Mouse (Mus musculus): ENCODE measurements around the gene Gm20075. TPM values are rescaled to one million over a fixed set of nuclear protein-coding genes. Genes with fewer than 3 reads are reported as not detected.

Gene Gm20075
- total RNA-seq, 1 experiment = 13.2 TPM

DNA sequence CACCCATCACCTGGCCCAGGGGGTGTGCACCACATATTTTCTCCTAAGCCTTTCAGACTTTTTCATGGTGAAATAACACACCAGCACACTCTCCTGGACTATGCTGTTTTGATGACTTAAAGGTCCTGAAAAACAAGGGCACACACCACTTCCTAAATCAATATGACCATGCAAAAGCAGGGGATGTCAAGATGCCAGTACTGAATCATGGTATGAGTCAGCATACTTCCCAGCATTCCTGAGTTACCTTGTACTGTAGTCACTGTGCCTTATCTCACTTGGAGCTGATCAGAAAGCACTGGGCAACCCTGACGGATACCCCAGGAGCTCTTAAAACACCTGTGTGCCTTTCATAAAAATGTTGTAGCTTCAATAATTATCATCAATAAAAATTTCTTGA, 41.6 kb downstream of the Gm20075 start:
- no peak overlapping the region for H3K27ac ChIP-seq (ENCODE audit: insufficient read depth, low read depth, low read length, poor library complexity, severe bottlenecking)
- no peaks in the 10 kb centered on the region for H3K9me3 ChIP-seq (ENCODE audit: control insufficient read depth, insufficient read depth, low read depth, low read length)
- no peak overlapping the region for H3K9ac ChIP-seq (ENCODE audit: insufficient read depth, low read depth, low read length, poor library complexity, severe bottlenecking)
- in situ Hi-C loops (cut with MboI; ENCODE audit: low sequenced_read_pairs in 2 of 2, unreplicated experiment in 2 of 2) = no loop called here
- no peak overlapping the region for H3K4me3 ChIP-seq (ENCODE audit: insufficient read depth in 1 of 2, low read depth in 1 of 2, low read length in 2 of 2, poor library complexity in 1 of 2, severe bottlenecking in 1 of 2)
- TF ChIP-seq CHD2 (IDR thresholded peaks at IDR 0.05; ENCODE audit: low read depth, low read length) = no peak
- TF ChIP-seq MAFK (IDR thresholded peaks at IDR 0.05; ENCODE audit: insufficient read depth, low read depth, low read length) = no peak
- no peak for DNase-seq (ENCODE audit: low read depth, low spot score)
- H3K36me3 ChIP-seq (ENCODE audit: control insufficient read depth, insufficient read depth, low read length, poor library complexity, severe bottlenecking) = no peaks in the 10 kb centered on the region
- no peaks in the 10 kb centered on the region for H3K4me1 ChIP-seq (ENCODE audit: control insufficient read depth in 2 of 2, insufficient read depth in 2 of 2, low read length in 2 of 2, poor library complexity in 1 of 2)

DNA sequence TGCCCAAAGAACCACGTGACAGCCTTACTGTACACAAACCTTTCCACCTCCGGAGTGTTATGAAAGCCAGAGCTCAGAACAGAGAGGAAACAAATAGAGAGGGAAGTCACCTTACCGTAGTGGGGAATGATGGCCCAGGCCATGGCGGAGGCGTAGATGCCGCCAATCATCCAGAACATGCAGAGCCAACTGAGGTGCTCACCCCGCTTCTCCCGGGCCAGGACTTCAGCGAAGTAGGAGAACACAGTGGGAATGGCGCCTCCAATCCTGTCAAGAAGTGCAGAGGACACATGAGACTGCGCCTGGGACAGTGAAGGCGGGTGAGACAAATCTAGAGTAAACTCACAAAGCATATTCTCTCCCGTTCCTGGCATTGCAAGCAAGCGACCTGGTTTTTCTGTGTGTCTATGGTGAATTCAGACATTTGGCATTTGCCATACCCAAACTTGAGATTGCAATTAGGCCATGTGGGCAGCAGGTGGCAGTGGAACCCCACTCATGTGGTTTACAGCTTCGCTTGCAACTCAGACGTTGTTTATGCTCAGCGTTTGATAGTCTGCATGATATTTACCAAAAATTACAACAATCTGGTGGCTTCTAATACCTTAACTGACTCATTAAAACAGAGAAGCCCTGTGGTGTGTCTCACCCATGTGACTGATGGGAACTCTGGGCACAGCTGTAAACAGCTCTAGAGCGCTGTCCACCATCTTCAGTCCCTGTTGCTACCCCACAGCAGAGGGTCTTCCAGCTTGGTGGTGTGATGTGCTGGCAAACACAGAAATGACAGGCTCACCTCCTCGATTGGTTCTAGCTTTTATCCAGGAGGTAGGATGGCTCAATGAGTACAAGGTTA, 50.6 kb downstream of the Gm20075 start:
- H3K9ac ChIP-seq (ENCODE audit: insufficient read depth, low read depth, low read length, poor library complexity, severe bottlenecking) = no peak overlapping the region
- TF ChIP-seq ZC3H11A (IDR thresholded peaks at IDR 0.05; ENCODE audit: borderline replicate concordance, low read depth, low read length) = peak; percentile 100
- no peak for TF ChIP-seq CHD2 (IDR thresholded peaks at IDR 0.05; ENCODE audit: low read depth, low read length)
- no peak for TF ChIP-seq MAFK (IDR thresholded peaks at IDR 0.05; ENCODE audit: insufficient read depth, low read depth, low read length)
- TF ChIP-seq HCFC1 (IDR thresholded peaks at IDR 0.05; ENCODE audit: borderline replicate concordance, insufficient read depth, low read length) = no peak
- TF ChIP-seq ZNF384 (IDR thresholded peaks at IDR 0.05; ENCODE audit: low read depth, low read length) = no peak
- H3K4me1 ChIP-seq (ENCODE audit: control insufficient read depth in 2 of 2, insufficient read depth in 2 of 2, low read length in 2 of 2, poor library complexity in 1 of 2) = no peaks in the 10 kb centered on the region
- in situ Hi-C loops (cut with MboI; ENCODE audit: low sequenced_read_pairs in 2 of 2, unreplicated experiment in 2 of 2) = no loop called here
- peak overlapping the region in 1 of 2 experiments; percentile 4; a peak in 2 of 4 replicates for H3K4me3 ChIP-seq (ENCODE audit: insufficient read depth in 1 of 2, low read depth in 1 of 2, low read length in 2 of 2, poor library complexity in 1 of 2, severe bottlenecking in 1 of 2)
- H3K36me3 ChIP-seq (ENCODE audit: control insufficient read depth, insufficient read depth, low read length, poor library complexity, severe bottlenecking) = no peaks in the 10 kb centered on the region
- peak; percentile 61 for DNase-seq (ENCODE audit: low read depth, low spot score)
- H3K9me3 ChIP-seq (ENCODE audit: control insufficient read depth, insufficient read depth, low read depth, low read length) = no peaks in the 10 kb centered on the region
- no peak overlapping the region for H3K27ac ChIP-seq (ENCODE audit: insufficient read depth, low read depth, low read length, poor library complexity, severe bottlenecking)

Other genes with a start within 250 kb of the Gm20075 start
- 15.0 and 16.1 TPM in 2 replicates for gene Iqgap2, start 189.5 kb downstream of the Gm20075 start, total RNA-seq (2012; rRNA removed)
- not detected in 2 replicates for gene Gm17190, start 678 bp upstream of the Gm20075 start, total RNA-seq (2012; rRNA removed)
- gene Sv2c, start 51.2 kb upstream of the Gm20075 start, total RNA-seq (2012; rRNA removed) = 0.89 and 1.9 TPM in 2 replicates